Mouse (Mus musculus) CH12.LX (cell line): ENCODE measurements at regions not wholly inside any gene's neighbourhood (a gene's known extent, or its start where the extent isn't known, plus 50 kb on each side); places are given as distances from the start of the nearest gene placed in this dataset.

Source experiments
- MAFK ChIP-seq: IDR thresholded peaks from 2 replicates; pipeline ENCODE4 v1.6.1; 2011; ENCODE audit warnings: low read length, improper control_type of control experiment; ENCODE audit not compliant: insufficient replicate concordance
- MAX ChIP-seq: IDR thresholded peaks from 2 replicates; pipeline ENCODE4 v1.6.1; 2011; ENCODE audit warnings: low read length, improper control_type of control experiment
- POLR2A ChIP-seq: IDR thresholded peaks from 2 replicates; pipeline ENCODE4 v1.6.1; 2011; ENCODE audit warnings: low read depth, mild to moderate bottlenecking, improper control_type of control experiment, low read length
- USF2 ChIP-seq: conservative IDR thresholded peaks from 2 replicates; pipeline ENCODE4 v1.6.1; 2011; ENCODE audit warnings: low read depth, low read length, improper control_type of control experiment
- ZC3H11A ChIP-seq: IDR thresholded peaks from 2 replicates; pipeline ENCODE4 v1.6.1; 2012; ENCODE audit warnings: low read depth, mild to moderate bottlenecking, inconsistent platforms, low read length, improper control_type of control experiment

DNA sequence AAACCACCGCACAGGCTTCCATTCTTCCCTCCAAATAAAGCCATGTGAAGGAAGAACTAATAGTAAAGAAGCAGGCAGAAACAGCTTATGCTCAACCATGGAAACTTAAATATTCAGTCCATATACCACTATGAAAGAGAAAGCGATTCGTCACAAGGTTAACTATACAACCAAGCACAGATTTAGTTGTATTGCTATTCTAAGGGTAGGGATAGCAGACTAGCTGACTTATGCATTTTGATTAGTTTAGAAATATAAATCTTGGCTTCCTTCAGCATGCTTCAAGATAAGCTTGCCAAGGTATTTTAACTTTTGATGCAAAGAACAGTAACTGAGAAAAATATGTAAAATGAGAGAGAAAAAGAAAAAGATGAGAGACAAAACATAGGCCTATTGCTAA lies 275.8 kb downstream of the Slco4c1 start:
- TF ChIP-seq ZC3H11A (no peak), MAX (no peak), USF2 (no peak), MAFK (no peak), POLR2A (no peak)
